Mouse (Mus musculus) C2C12 (cell line): ENCODE measurements around the gene Slmap.

Experiments
- CTCF ChIP-seq: IDR thresholded peaks from one replicate; pipeline ENCODE4 v1.5.1; 2011; ENCODE audit not compliant: control insufficient read depth, insufficient read depth, insufficient read length
- MYOD1 ChIP-seq: IDR thresholded peaks from one replicate; pipeline ENCODE4 v1.6.1; 2011; ENCODE audit warnings: low read depth; ENCODE audit not compliant: control insufficient read depth, insufficient read length
- MYOG ChIP-seq: IDR thresholded peaks from one replicate; pipeline ENCODE4 v1.6.1; 2011; ENCODE audit not compliant: control insufficient read depth, insufficient read length; ENCODE audit errors: extremely low read depth

- TF ChIP-seq MYOG (no peak), CTCF (no peak), MYOD1 (no peak)
Observed at GRCm38 (mm10) chr14:26436304-26436703, 98.4 kb downstream of the Slmap start.
